In genomic region chr8:120445249-120445648, GRCm38 (mm10) we compare ENCODE assay signal across 14 mouse cellular contexts.
DNase-seq lines count a peak whose midpoint lies in the region; ATAC-seq lines count a peak whose summit lies in the region.
"Had no signal": no experiment of that assay in that cellular context is flagged by ENCODE, and none has a peak within 500 bp of the region (broad histone marks: within the 10 kb centered on the region; RNA-seq: fewer than 3 reads in every experiment).

No protein-coding gene starts in this region.

- ATAC-seq in intestine, embryonic 14.5 days (replicated peaks; ENCODE audit: low FRiP score, low TSS enrichment, low read depth) = no peak
- no peak for ATAC-seq in forebrain, embryonic 13.5 days
- ATAC-seq: forebrain, embryonic 15.5 days had no signal

- WGBS in intestine, embryonic 14.5 days = 39% methylated on average over 10 of the region's 10 CpGs
- 62% methylated on average over 10 of the region's 10 CpGs for WGBS in forebrain, embryonic 13.5 days

- no peak overlapping the region for H3K4me2 ChIP-seq in intestine, embryonic 14.5 days (ENCODE audit: low read length)
- no peak overlapping the region for H3K4me2 ChIP-seq in forebrain, embryonic 13.5 days
- H3K4me2 ChIP-seq: forebrain, embryonic 15.5 days had no signal

- H3K27me3 ChIP-seq in intestine, embryonic 14.5 days (replicated peaks; ENCODE audit: control insufficient read depth, insufficient read depth, low read length) = no peaks in the 10 kb centered on the region
- H3K27me3 ChIP-seq in forebrain, embryonic 13.5 days = no peaks in the 10 kb centered on the region
- H3K27me3 ChIP-seq: forebrain, embryonic 15.5 days had no signal

- no peaks in the 10 kb centered on the region for H3K36me3 ChIP-seq in intestine, embryonic 14.5 days (ENCODE audit: control insufficient read depth, insufficient read depth, low read length)
- H3K36me3 ChIP-seq in forebrain, embryonic 13.5 days (ENCODE audit: poor library complexity, severe bottlenecking) = no peaks in the 10 kb centered on the region
- H3K36me3 ChIP-seq: embryonic facial prominence, embryonic 10.5 days; forebrain, embryonic 15.5 days; G1E had no signal

- no peak overlapping the region for H3K9ac ChIP-seq in intestine, embryonic 14.5 days (ENCODE audit: low read length)
- H3K9ac ChIP-seq in forebrain, embryonic 13.5 days = no peak overlapping the region
- H3K9ac ChIP-seq: forebrain, embryonic 15.5 days had no signal

- 0 out of 2 replicates have a peak overlapping the region, but pooled peaks have one; percentile 27 for H3K27ac ChIP-seq in intestine, embryonic 14.5 days (ENCODE audit: low read depth)
- H3K27ac ChIP-seq in forebrain, embryonic 13.5 days = no peak overlapping the region
- H3K27ac ChIP-seq: embryonic facial prominence, embryonic 10.5 days; forebrain, embryonic 15.5 days; macrophage had no signal

- H3K4me1 ChIP-seq in intestine, embryonic 14.5 days (replicated peaks; ENCODE audit: control insufficient read depth, insufficient read depth, low read length) = peaks cover 30% of the 10 kb centered on the region
- H3K4me1 ChIP-seq in forebrain, embryonic 13.5 days = peaks cover 58% of the 10 kb centered on the region

- no peaks in the 10 kb centered on the region for H3K9me3 ChIP-seq in intestine, embryonic 14.5 days (ENCODE audit: control insufficient read depth, low read length)
- no peaks in the 10 kb centered on the region for H3K9me3 ChIP-seq in forebrain, embryonic 13.5 days (replicated peaks)
- H3K9me3 ChIP-seq: embryonic facial prominence, embryonic 10.5 days; forebrain, embryonic 15.5 days; G1E had no signal

- DNase-seq in 416B (ENCODE audit: low read depth) = peak; percentile 77
- peak; percentile 32 to 45 for DNase-seq in B cell, adult 2 months
- DNase-seq in intestine, embryonic 14.5 days (ENCODE audit: low spot score) = no peak
- peak; percentile 55 for DNase-seq in lung, postnatal 10 days
- no peak for DNase-seq in embryo, embryonic 10.5 days (ENCODE audit: low spot score)
- DNase-seq in cerebellum, adult 11 months = no peak
- no peak for DNase-seq in cerebellum, postnatal 4 days (ENCODE audit: low spot score in 2 of 2)
- DNase-seq: heart, postnatal 36 days; kidney, postnatal 36 days had no signal

- no peak overlapping the region for H3K4me3 ChIP-seq in intestine, embryonic 14.5 days (ENCODE audit: low read depth, low read length)
- no peak overlapping the region for H3K4me3 ChIP-seq in forebrain, embryonic 13.5 days
- H3K4me3 ChIP-seq: embryonic facial prominence, embryonic 10.5 days; forebrain, embryonic 15.5 days had no signal

Comparison
In these comparisons a context has a peak if more than half of its experiments do, and no peak if none do; other contexts are left out.
1. DNase-seq: peak in 416B (single experiment), B cell, adult 2 months (2 of 2) and lung, postnatal 10 days (single experiment); none in intestine, embryonic 14.5 days (single experiment), embryo, embryonic 10.5 days (single experiment), cerebellum, adult 11 months (single experiment) and cerebellum, postnatal 4 days (0 of 2).